Mouse (Mus musculus) embryonic facial prominence, embryonic 12.5 days (tissue): ENCODE measurements around the gene Mocs1. TPM values are rescaled to one million over a fixed set of nuclear protein-coding genes. Genes with fewer than 3 reads are reported as not detected.

Experiments
- ATAC-seq: fragments of 200-750 bp; cut with Nextera tagmentation; 2 replicates; pipeline ENCODE4 v1.8.0; 2017; ENCODE audit not compliant: insufficient number of reproducible peaks, insufficient read depth, low FRiP score, low TSS enrichment
- H3K27ac ChIP-seq: fragments of 300-500 bp; sonication (generic); 2 replicates; pipeline ENCODE4 v1.5.1; 2016; ENCODE audit warnings: mild to moderate bottlenecking
- H3K27me3 ChIP-seq: fragments of 300-500 bp; sonication (generic); 2 replicates; pipeline ENCODE4 v1.6.1; 2016; ENCODE audit warnings: mild to moderate bottlenecking, moderate library complexity
- H3K36me3 ChIP-seq: fragments of 300-500 bp; sonication (generic); 2 replicates; pipeline ENCODE4 v1.6.1; 2016; ENCODE audit warnings: mild to moderate bottlenecking
- H3K4me1 ChIP-seq: fragments of 300-500 bp; sonication (generic); 2 replicates; pipeline ENCODE4 v1.6.1; 2016
- H3K4me2 ChIP-seq: fragments of 300-500 bp; sonication (generic); replicated peaks from 2 replicates; pipeline ENCODE4 v1.6.1; 2016; ENCODE audit warnings: mild to moderate bottlenecking, moderate library complexity
- H3K4me3 ChIP-seq: fragments of 300-500 bp; sonication (generic); 2 replicates; pipeline ENCODE4 v1.5.1; 2016; ENCODE audit warnings: mild to moderate bottlenecking
- H3K9ac ChIP-seq: fragments of 300-500 bp; sonication (generic); 2 replicates; pipeline ENCODE4 v1.6.1; 2016; ENCODE audit warnings: mild to moderate bottlenecking, moderate library complexity
- H3K9me3 ChIP-seq: fragments of 300-500 bp; sonication (generic); 2 replicates; pipeline ENCODE4 v1.6.1; 2016; ENCODE audit warnings: mild to moderate bottlenecking, moderate library complexity
- WGBS: fragments of 180-500 bp; shearing (Covaris S2); methylation state at CpG from one replicate; pipeline ENCODE4 v1.1.7; 2016; 5-methylcytosine and 5-hydroxymethylcytosine counted together
- polyA plus RNA-seq: library from polyadenylated mRNA; unstranded; fragments of >200 nt; fragmentation: Nextera tagmentation; extraction: Ambion mirVana; gene quantifications from 2 replicates; pipeline ENCODE4 v1.2.1, GENCODE M21; 2016

Mocs1 gene
- polyA plus RNA-seq, 1 experiment from 2014 or later, result 5.4 TPM

DNA sequence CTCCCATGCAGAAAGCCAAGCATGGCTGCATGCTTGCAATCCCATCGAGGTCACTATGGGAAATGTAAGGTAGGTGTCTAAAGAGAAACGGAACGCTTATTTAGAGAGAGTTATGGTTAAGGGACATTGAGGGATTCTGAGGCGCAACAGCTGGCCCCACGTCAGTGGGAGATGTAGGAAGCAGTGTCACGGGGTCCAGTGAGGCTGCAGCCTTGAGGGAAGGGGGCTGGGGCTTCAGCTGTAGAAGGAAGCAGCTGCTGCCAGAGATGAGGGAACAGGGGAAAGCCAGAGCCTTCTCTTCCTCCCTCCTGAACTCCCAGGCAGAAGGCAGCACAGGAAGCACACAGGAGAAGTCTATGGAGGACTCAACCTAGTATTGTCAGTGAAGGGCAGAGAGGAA lies 22.8 kb downstream of the Mocs1 start:
- Histone ChIP-seq H3K4me1 (no peaks in the 10 kb centered on the region), H3K36me3 (peaks cover 33% of the 10 kb centered on the region), H3K4me3 (no peak overlapping the region), H3K9ac (no peak overlapping the region), H3K27me3 (no peaks in the 10 kb centered on the region), H3K9me3 (no peaks in the 10 kb centered on the region), H3K27ac (no peak overlapping the region), H3K4me2 (no peak overlapping the region)
- WGBS, result 86% methylated on average over 6 of the region's 6 CpGs
- no peak for ATAC-seq

DNA sequence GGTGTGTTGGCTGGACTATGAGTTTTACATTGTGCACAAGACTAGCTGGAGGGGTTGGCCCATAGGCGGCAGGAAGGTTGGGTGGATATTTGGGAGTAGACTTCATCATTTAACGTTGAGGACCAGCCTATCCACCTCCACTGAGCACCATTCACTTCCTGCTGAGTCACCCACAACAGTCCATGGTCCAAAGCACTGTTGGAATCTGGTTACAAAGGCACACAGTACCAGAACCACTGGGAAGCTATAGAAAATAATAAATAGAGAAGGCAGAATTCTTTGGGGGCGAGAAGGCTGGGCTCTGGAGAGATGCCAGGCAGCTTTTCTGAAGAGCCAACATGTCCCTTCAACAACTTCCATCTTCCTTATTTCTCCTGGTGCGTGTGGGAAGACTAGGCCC lies 28.2 kb downstream of the Mocs1 start:
- Histone ChIP-seq H3K27me3 (no peaks in the 10 kb centered on the region), H3K9ac (no peak overlapping the region), H3K4me1 (no peaks in the 10 kb centered on the region), H3K36me3 (peaks cover 72% of the 10 kb centered on the region), H3K27ac (no peak overlapping the region), H3K4me2 (no peak overlapping the region), H3K9me3 (no peaks in the 10 kb centered on the region), H3K4me3 (no peak overlapping the region)
- ATAC-seq, result no peak
- 87% methylated on average over 4 of the region's 4 CpGs for WGBS

DNA sequence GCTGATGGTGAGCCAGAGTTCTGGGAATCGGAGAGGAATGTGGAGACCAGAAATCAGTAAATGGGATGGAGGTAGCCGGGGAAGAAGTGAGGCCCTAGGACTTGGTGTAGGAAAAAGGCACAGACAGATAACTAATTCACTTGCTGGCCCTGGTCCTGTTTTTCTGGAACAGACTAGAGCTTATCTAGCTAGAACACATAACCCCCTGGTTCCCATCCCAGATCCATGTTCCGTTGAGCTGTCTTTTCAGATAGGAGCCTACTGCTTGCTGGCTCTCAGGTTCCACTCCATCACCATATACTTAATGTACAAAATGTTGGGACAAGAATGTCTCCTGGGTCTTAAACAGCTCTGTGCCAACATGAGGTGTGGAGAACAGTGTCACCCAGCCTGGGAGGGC lies 29.7 kb downstream of the Mocs1 start:
- H3K4me1 ChIP-seq, result no peaks in the 10 kb centered on the region
- no peak overlapping the region for H3K4me2 ChIP-seq
- H3K27me3 ChIP-seq, result no peaks in the 10 kb centered on the region
- WGBS, result 97% methylated on average over 3 of the region's 3 CpGs
- peaks cover 79% of the 10 kb centered on the region for H3K36me3 ChIP-seq
- no peak overlapping the region for H3K27ac ChIP-seq
- H3K9me3 ChIP-seq, result no peaks in the 10 kb centered on the region
- no peak overlapping the region for H3K9ac ChIP-seq
- no peak for ATAC-seq
- no peak overlapping the region for H3K4me3 ChIP-seq

DNA sequence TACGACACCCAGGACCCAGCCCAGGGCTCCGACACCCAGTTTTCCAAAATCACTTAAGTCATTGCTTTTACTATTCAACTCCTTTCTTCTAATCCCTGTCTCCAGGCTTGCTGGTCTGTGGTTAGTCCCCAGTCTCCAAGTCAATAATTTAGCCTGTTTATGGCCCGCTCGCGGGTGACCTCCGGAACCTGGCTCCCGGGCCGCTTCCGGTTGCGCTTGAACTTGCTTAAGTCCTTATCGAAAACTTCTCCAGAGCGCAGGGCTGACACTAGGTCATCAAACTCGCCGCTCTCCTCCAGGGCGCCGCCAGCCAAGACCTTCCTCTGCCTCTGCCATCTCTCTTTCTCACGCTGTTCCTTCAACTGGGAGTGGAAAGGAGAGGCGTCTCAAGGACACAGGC lies 30.2 kb downstream of the Mocs1 start:
- peaks cover 80% of the 10 kb centered on the region for H3K36me3 ChIP-seq
- no peak overlapping the region for H3K4me3 ChIP-seq
- H3K9me3 ChIP-seq, result no peaks in the 10 kb centered on the region
- no peak overlapping the region for H3K9ac ChIP-seq
- WGBS, result 91% methylated on average over 18 of the region's 18 CpGs
- no peak overlapping the region for H3K27ac ChIP-seq
- no peak for ATAC-seq
- no peaks in the 10 kb centered on the region for H3K27me3 ChIP-seq
- H3K4me2 ChIP-seq, result no peak overlapping the region
- no peaks in the 10 kb centered on the region for H3K4me1 ChIP-seq

DNA sequence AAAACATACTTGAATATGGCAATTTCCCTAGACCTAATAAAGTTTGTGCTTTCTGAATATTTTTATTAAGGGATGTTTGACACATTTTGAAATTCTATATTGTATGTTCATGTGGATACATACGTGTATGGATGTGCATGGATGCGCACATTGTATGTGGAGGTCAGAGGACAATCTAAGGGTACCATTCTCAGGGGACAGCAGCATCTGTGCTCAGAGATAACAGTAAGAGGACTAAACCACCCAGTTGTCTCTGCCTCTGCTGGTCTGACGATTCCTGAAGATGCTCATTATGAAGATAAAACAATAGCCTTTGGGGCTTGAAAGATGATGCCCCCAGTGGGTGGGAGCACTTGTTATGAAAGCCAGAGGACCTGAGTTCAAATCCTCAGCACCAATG lies 36.7 kb downstream of the Mocs1 start:
- no peak for ATAC-seq
- peaks cover 58% of the 10 kb centered on the region for H3K36me3 ChIP-seq
- H3K4me1 ChIP-seq, result no peaks in the 10 kb centered on the region
- H3K27ac ChIP-seq, result no peak overlapping the region
- H3K27me3 ChIP-seq, result no peaks in the 10 kb centered on the region
- no peaks in the 10 kb centered on the region for H3K9me3 ChIP-seq
- no peak overlapping the region for H3K4me2 ChIP-seq
- WGBS, result 77% methylated on average over 3 of the region's 3 CpGs
- no peak overlapping the region for H3K4me3 ChIP-seq
- no peak overlapping the region for H3K9ac ChIP-seq

DNA sequence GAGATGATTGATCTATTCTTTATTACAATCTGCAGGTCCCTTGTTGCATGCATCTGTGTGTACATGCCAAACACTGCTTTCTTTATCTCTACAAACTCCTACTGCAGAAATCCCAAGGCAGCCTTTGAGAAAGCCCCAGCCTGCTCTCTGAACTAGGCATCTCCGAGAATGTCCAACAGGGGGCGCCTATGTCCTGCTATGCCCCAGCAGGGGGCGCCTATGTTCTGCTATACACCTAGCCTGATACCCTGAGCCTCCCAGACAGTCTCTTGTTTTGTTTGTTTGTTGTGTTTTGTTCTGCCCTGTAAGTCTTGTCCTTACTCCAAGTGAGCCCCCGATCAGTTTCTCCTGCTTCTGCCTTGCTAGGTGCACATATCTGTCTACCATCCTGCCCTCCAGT lies 40.1 kb downstream of the Mocs1 start:
- peaks cover 52% of the 10 kb centered on the region for H3K36me3 ChIP-seq
- ATAC-seq, result no peak
- no peaks in the 10 kb centered on the region for H3K4me1 ChIP-seq
- no peak overlapping the region for H3K4me2 ChIP-seq
- no peaks in the 10 kb centered on the region for H3K9me3 ChIP-seq
- H3K4me3 ChIP-seq, result no peak overlapping the region
- WGBS, result 36% methylated on average over 4 of the region's 4 CpGs
- no peak overlapping the region for H3K27ac ChIP-seq
- no peaks in the 10 kb centered on the region for H3K27me3 ChIP-seq
- H3K9ac ChIP-seq, result no peak overlapping the region

DNA sequence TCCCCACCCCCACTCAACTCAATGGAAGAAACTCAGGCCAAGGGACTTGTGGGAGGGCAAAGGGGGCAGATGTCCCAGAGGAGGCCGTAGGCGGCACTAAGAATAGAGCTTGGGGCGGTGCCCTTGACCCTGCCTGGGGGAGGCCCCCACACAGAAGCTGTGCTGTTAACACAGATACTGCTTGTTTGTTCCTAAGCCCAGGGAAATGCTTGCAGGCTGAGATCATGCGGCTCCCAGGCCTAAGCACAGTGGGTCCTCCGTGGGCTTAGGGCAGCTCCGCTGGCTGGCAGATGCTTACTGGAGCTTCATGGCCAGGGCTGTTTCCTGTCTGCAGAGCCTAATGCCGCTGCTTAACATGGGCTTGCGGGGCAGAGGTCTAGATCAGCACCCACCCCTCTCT lies 44.5 kb downstream of the Mocs1 start:
- H3K27ac ChIP-seq, result no peak overlapping the region
- WGBS, result 51% methylated on average over 8 of the region's 8 CpGs
- no peak overlapping the region for H3K4me2 ChIP-seq
- H3K36me3 ChIP-seq, result peaks cover 53% of the 10 kb centered on the region
- no peaks in the 10 kb centered on the region for H3K9me3 ChIP-seq
- H3K4me3 ChIP-seq, result no peak overlapping the region
- no peaks in the 10 kb centered on the region for H3K27me3 ChIP-seq
- ATAC-seq, result no peak
- no peaks in the 10 kb centered on the region for H3K4me1 ChIP-seq
- H3K9ac ChIP-seq, result no peak overlapping the region

DNA sequence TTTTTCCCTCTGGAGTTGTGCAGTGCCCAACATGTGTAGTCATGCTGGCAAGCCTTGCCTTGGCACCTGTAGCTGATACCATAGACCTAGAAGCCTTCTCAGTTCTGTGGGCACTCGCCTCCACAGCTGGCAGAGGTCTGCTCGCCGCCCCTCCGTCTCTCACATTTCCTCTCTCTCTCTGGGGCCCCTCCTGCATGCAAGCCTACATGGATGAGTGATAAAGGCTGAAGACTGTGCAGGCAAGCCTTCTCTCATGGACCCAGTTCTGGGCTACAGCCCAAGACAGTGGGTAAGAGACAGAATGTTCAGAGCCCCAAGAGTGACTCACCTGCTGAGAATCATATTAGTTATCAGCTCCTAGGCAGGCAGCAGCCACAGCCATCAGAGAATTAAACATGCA lies 45.9 kb downstream of the Mocs1 start:
- Histone ChIP-seq H3K27ac (no peak overlapping the region), H3K4me3 (no peak overlapping the region), H3K4me1 (no peaks in the 10 kb centered on the region), H3K27me3 (no peaks in the 10 kb centered on the region), H3K4me2 (no peak overlapping the region), H3K9me3 (no peaks in the 10 kb centered on the region), H3K9ac (no peak overlapping the region), H3K36me3 (peaks cover 60% of the 10 kb centered on the region)
- no peak for ATAC-seq
- WGBS, result 86% methylated on average over 4 of the region's 4 CpGs

DNA sequence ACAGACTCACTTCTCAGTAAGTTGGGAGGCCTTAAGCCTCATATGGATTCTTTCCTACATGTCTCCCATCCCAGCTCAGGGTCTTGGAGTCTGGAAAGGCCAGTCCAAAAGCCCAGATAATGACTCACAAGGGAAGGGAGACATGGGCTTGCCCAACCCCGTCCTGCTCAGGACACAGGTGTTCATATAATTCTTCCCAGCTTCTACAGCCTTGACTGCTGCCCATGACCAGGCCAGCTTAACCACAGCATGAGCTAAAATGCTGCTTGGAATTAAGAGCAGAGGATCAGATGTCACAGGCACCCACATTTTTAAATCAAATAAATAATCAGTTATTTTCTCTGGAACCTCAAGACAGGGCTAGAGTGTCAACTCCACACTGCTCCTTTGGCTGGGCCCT lies 47.0 kb downstream of the Mocs1 start:
- H3K27me3 ChIP-seq, result no peaks in the 10 kb centered on the region
- H3K36me3 ChIP-seq, result peaks cover 59% of the 10 kb centered on the region
- H3K4me3 ChIP-seq, result no peak overlapping the region
- H3K9me3 ChIP-seq, result no peaks in the 10 kb centered on the region
- 70% methylated on average over 1 of the region's 1 CpGs for WGBS
- H3K4me2 ChIP-seq, result no peak overlapping the region
- ATAC-seq, result no peak
- H3K27ac ChIP-seq, result no peak overlapping the region
- H3K4me1 ChIP-seq, result no peaks in the 10 kb centered on the region
- H3K9ac ChIP-seq, result no peak overlapping the region

DNA sequence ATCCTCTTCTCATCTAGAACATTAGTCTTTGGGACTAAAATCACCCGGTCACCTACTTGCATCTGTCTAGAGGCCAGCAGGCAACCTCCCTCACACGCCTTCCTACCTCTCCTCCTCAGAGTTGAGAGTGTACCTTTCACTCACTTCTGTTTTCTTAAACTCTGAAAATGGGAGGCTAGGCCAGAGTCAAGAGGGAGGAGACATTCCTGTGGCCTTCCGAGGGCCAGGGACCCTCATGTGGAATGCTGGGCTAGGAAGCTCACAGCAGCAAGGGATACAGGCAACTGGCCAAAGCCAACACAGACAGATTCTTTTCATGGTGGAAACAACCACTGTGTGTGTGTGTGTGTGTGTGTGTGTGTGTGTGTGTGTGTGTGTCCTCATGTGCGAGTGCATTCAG lies 49.2 kb downstream of the Mocs1 start:
- WGBS, result 72% methylated on average over 4 of the region's 4 CpGs
- ATAC-seq, result no peak
- Histone ChIP-seq H3K4me1 (no peaks in the 10 kb centered on the region), H3K4me2 (no peak overlapping the region), H3K4me3 (no peak overlapping the region), H3K9me3 (no peaks in the 10 kb centered on the region), H3K27me3 (no peaks in the 10 kb centered on the region), H3K36me3 (peaks cover 59% of the 10 kb centered on the region), H3K9ac (no peak overlapping the region), H3K27ac (no peak overlapping the region)

DNA sequence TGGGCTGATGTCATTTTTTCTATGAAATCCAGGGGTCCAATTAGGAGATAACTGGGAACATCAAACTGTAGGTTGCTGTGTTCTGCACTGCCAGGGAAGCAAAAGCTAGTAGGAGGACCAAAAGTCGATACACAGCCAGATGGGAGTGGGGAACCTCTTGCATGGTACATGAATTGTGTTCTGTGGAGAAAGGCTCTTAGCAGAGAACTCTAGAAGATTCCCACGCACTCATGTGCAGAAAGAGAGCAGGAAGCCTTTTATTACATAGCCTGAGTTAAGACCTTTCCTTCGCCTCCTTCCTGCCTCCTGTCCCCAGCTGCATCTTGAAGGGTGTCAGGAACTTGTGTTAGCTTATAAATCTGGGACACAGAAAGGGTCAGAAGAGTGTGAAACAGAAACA lies 53.7 kb downstream of the Mocs1 start:
- Histone ChIP-seq H3K4me3 (no peak overlapping the region), H3K9ac (no peak overlapping the region), H3K9me3 (no peaks in the 10 kb centered on the region), H3K27ac (no peak overlapping the region), H3K36me3 (peaks cover 74% of the 10 kb centered on the region), H3K4me1 (no peaks in the 10 kb centered on the region), H3K4me2 (no peak overlapping the region), H3K27me3 (no peaks in the 10 kb centered on the region)
- WGBS, result 85% methylated on average over 3 of the region's 3 CpGs
- no peak for ATAC-seq

DNA sequence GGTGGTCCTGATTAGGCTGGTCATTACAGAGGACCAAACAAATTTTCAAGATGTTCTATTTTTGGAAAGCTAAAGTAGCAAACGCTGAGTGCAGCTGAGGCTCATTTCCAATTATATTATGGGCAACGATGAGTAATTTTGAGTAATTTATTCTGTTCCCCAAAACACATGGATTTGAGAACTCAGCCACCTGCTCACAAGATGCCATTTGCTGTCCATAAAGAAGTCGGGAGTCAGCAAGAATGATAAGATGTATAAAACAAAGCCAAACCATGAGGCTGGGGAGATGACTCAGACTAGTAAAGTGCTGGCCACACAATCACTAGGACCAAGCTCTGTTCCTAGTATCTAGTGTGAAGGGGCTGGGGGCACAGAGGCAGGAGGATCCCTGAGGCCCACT lies 56.3 kb downstream of the Mocs1 start:
- Histone ChIP-seq H3K27me3 (no peaks in the 10 kb centered on the region), H3K36me3 (peaks cover 72% of the 10 kb centered on the region), H3K4me2 (no peak overlapping the region), H3K9me3 (no peaks in the 10 kb centered on the region), H3K27ac (no peak overlapping the region), H3K9ac (no peak overlapping the region), H3K4me3 (no peak overlapping the region), H3K4me1 (no peaks in the 10 kb centered on the region)
- 78% methylated on average over 3 of the region's 3 CpGs for WGBS
- no peak for ATAC-seq

DNA sequence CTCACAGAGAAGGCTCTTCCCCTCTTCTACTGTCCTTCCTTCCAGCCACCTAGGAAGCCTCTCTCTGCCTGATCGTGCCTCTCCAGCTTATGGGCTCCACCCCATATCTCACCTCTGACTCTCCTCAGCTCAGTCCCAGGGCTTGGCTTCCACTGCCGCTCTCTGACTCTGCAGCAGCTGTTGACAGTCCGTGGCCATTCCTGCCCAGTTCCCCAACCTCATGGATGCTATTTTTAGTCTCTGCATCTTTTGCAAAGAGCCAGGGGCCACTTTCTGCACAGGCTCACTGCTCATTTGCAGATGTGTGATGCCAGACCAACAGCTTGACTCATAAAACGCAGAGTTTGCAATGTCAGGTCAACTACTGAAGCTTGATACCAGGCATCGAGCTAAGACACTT lies 60.9 kb downstream of the Mocs1 start:
- no peaks in the 10 kb centered on the region for H3K4me1 ChIP-seq
- H3K4me3 ChIP-seq, result no peak overlapping the region
- WGBS, result 82% methylated on average over 5 of the region's 5 CpGs
- no peaks in the 10 kb centered on the region for H3K9me3 ChIP-seq
- no peak for ATAC-seq
- no peak overlapping the region for H3K9ac ChIP-seq
- H3K36me3 ChIP-seq, result peaks cover 62% of the 10 kb centered on the region
- no peaks in the 10 kb centered on the region for H3K27me3 ChIP-seq
- no peak overlapping the region for H3K4me2 ChIP-seq
- H3K27ac ChIP-seq, result no peak overlapping the region
